Mouse (Mus musculus) midbrain, embryonic 16.5 days (tissue): Measurements from ENCODE around the gene Nr5a1. TPM values are rescaled to one million over a fixed set of nuclear protein-coding genes. Genes with fewer than 3 reads are reported as not detected.

Source experiments
- ATAC-seq: fragments of 200-750 bp; cut with Nextera tagmentation; 2 replicates; pipeline ENCODE4 v1.8.0; 2017; ENCODE audit warnings: moderate TSS enrichment
- H3K27ac ChIP-seq: fragments of 300-500 bp; sonication (generic); 2 replicates; pipeline ENCODE4 v1.5.1; 2014; ENCODE audit warnings: mild to moderate bottlenecking, low read length, mixed read lengths
- H3K27me3 ChIP-seq: fragments of 300-500 bp; sonication (generic); 2 replicates; pipeline ENCODE4 v1.6.1; 2014; ENCODE audit warnings: low read depth, low read length, mixed read lengths; ENCODE audit not compliant: control insufficient read depth, insufficient read depth
- H3K36me3 ChIP-seq: fragments of 300-500 bp; sonication (generic); 2 replicates; pipeline ENCODE4 v1.6.1; 2014; ENCODE audit warnings: mild to moderate bottlenecking, low read length, moderate library complexity, mixed read lengths; ENCODE audit not compliant: control insufficient read depth, insufficient read depth
- H3K4me1 ChIP-seq: fragments of 300-500 bp; sonication (generic); 2 replicates; pipeline ENCODE4 v1.6.1; 2014; ENCODE audit warnings: mild to moderate bottlenecking, low read length, mixed read lengths; ENCODE audit not compliant: control insufficient read depth, insufficient read depth
- H3K4me2 ChIP-seq: fragments of 300-500 bp; sonication (generic); 2 replicates; pipeline ENCODE4 v1.6.1; 2014; ENCODE audit warnings: mild to moderate bottlenecking, low read length, mixed read lengths
- H3K4me3 ChIP-seq: fragments of 300-500 bp; sonication (generic); 2 replicates; pipeline ENCODE4 v1.5.1; 2014; ENCODE audit warnings: low read depth, mild to moderate bottlenecking, low read length, moderate library complexity, mixed read lengths
- H3K9ac ChIP-seq: fragments of 300-500 bp; sonication (generic); 2 replicates; pipeline ENCODE4 v1.6.1; 2014; ENCODE audit warnings: low read depth, low read length, mixed read lengths
- H3K9me3 ChIP-seq: fragments of 300-500 bp; sonication (generic); replicated peaks from 2 replicates; pipeline ENCODE4 v1.6.1; 2014; ENCODE audit warnings: mild to moderate bottlenecking, low read length, mixed read lengths; ENCODE audit not compliant: control insufficient read depth, poor library complexity, severe bottlenecking
- WGBS: fragments of 180-500 bp; shearing (Covaris S2); extraction: QIAGEN DNeasy Blood & Tissue Kit; methylation state at CpG from one replicate; pipeline ENCODE4 v1.1.7; 2014; 5-methylcytosine and 5-hydroxymethylcytosine counted together
- polyA plus RNA-seq: library from polyadenylated mRNA; unstranded; fragments of >200 nt; fragmentation: Nextera tagmentation; extraction: Ambion mirVana; gene quantifications from 2 replicates; pipeline ENCODE4 v1.2.1, GENCODE M21; 2015

Nr5a1 gene
- polyA plus RNA-seq, 1 experiment from 2014 or later, result 0.25 TPM

DNA sequence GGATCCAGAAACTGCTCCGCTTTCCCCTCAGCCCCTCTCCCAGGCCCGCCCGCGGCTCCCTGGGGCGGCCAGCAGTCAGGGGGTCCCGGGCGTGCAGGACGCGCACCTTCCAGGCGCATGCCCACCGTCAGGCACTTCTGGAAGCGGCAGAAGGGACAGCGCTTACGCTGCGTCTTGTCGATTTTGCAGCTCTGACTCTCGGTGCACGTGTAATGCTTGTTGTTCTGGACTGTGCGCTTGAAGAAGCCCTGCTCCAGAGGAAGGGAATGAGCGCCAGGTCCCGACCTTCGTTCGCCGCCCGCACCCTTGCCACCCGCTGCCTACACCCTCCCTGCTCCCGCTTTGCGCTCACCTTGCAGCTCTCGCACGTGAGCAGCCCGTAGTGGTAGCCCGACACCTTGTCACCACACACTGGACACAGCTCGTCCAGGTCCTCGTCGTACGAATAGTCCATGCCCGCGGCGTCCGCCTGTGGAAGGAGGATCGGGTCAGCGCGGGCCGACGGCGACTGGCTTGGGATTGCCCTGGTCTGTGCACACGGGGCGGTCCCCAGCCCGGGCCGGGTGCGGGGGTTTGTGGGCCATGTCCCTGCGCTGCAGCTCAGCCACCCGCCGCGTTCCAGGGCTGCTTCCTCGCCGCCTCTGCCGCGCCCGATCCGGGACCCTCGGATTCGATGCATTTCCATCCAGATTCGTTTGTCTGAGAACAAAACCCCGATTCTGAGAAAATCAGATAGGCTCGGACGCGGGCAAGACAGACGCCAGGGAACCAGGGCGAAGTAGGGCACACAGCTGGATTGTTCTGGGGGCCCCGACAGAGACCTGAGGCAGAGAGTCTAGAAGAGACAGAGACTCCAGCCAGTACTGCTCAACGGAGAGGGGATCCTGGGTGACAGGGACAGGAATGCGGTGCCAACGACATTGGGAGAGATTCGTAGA lies 3.8 kb downstream of the Nr5a1 start:
- peak overlapping the region; percentile 43 for H3K4me2 ChIP-seq
- H3K9me3 ChIP-seq, result no peaks in the 10 kb centered on the region
- H3K27ac ChIP-seq, result no peak overlapping the region
- no peaks in the 10 kb centered on the region for H3K36me3 ChIP-seq
- WGBS, result 1% methylated on average over 75 of the region's 75 CpGs
- H3K27me3 ChIP-seq, result peaks cover 68% of the 10 kb centered on the region
- H3K9ac ChIP-seq, result no peak overlapping the region; the same call in 1 of the 2 replicates
- peak; percentile 43; the same call in 1 of the 2 replicates for ATAC-seq
- H3K4me1 ChIP-seq, result peaks cover 15% of the 10 kb centered on the region
- peak overlapping the region; percentile 20; the same call in 1 of the 2 replicates for H3K4me3 ChIP-seq

DNA sequence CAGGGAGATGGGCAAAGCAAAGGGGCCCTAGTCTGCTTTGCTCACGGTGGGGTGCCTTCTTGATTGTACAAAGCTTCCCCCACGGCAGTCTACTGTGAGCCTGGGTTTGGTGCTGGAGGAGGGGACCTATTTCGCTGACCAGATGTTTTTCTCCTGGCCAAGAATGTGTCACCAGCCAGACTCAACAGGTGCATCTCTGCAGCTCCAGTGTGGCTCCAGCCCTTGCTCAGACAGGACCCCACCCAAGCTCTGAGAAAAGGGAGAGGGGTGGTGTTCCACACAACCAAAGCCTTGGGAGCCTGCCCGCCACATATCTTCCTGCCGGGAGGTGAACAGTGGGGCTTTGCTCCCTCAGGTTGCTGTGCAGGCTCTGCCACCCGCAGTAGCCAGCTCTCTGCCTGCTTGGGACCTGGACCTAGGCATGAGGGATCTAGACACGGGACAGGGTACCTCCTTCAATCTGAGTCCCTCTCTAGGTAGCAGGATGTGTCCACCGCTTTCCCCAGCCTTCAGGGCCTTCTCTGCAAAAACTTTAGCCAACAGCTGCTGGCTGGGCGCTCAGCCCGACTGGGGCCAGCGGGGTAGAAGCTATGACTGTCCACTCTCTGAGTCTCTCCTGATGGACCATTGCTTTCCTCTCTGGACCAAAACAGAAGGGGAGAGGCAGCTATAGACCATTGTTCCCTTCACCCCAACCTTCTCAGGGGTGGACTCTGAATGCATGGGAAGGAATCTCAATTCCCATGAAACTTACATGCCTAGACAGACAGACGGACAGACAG lies 5.2 kb downstream of the Nr5a1 start:
- no peak overlapping the region for H3K9ac ChIP-seq
- ATAC-seq, result no peak
- peaks cover 15% of the 10 kb centered on the region for H3K4me1 ChIP-seq
- H3K4me3 ChIP-seq, result no peak overlapping the region
- H3K27me3 ChIP-seq, result peaks cover 75% of the 10 kb centered on the region
- H3K4me2 ChIP-seq, result no peak overlapping the region
- 26% methylated on average over 12 of the region's 12 CpGs for WGBS
- H3K9me3 ChIP-seq, result no peaks in the 10 kb centered on the region
- H3K36me3 ChIP-seq, result no peaks in the 10 kb centered on the region
- H3K27ac ChIP-seq, result no peak overlapping the region

DNA sequence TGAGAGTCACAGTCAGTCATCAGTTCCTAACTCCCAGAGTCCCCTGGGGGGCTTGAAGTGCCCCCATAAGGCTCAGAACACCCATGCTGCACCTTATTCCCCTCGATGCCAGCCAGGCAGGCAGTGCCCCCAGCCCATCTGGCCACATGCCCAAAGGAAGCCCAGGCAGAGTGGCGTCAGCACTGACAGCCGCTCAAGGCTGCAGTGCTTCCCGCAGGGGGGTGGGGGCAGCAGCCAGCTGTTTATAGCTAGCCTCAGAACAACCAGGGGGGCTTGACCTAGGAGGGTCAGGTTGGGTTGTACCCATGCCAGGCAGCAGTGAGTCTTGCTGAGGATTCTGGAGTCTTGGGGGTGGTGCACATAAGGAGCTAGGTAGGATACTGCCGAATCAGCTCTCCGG lies 7.7 kb downstream of the Nr5a1 start:
- Histone ChIP-seq H3K4me3 (no peak overlapping the region), H3K27me3 (peaks cover 58% of the 10 kb centered on the region), H3K4me2 (no peak overlapping the region), H3K9ac (no peak overlapping the region), H3K4me1 (peaks cover 9% of the 10 kb centered on the region), H3K27ac (no peak overlapping the region), H3K9me3 (no peaks in the 10 kb centered on the region), H3K36me3 (no peaks in the 10 kb centered on the region)
- ATAC-seq, result no peak
- 49% methylated on average over 6 of the region's 6 CpGs for WGBS

DNA sequence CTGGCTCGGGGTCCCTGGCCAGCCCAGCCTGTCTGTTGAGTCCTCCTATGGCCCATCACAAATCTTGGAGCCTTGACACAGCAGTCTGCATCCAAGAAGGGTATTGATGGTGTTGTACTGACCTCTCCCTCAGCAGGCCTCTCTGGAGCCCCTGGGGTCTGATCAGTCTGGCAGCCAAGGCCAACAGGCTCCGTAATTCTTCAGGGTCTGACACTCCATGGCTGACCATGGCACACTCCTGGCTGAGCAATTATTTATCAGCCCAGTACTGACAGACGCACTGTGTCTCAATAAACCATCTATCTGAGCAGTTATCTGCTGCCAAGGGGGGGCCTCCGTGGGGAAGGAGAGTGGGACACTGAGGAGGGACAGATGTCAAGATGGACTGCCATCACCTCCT lies 9.3 kb downstream of the Nr5a1 start:
- H3K27me3 ChIP-seq, result peaks cover 59% of the 10 kb centered on the region
- no peaks in the 10 kb centered on the region for H3K4me1 ChIP-seq
- H3K9ac ChIP-seq, result no peak overlapping the region
- 83% methylated on average over 4 of the region's 4 CpGs for WGBS
- no peaks in the 10 kb centered on the region for H3K9me3 ChIP-seq
- no peak overlapping the region for H3K27ac ChIP-seq
- no peak overlapping the region for H3K4me3 ChIP-seq
- no peaks in the 10 kb centered on the region for H3K36me3 ChIP-seq
- no peak for ATAC-seq
- no peak overlapping the region for H3K4me2 ChIP-seq

DNA sequence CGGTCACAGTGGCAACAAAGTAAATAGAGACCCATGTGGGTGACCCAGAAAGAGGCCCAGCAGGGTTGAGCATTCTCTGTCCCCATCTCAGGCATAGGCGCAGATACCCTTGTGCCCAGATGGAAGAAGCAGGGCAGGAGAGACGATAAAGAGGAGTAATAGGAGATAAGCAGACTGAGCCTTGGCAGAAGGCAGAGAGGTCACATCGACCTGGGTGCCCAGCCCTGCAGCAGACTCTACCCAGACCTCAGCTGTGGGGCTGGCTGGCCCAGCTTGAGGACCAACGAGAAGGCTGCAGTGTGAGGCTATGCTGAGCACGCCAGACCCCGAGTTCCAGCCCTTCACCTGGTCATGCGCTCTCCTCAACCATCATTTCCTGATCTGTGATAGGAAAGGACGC lies 10.0 kb downstream of the Nr5a1 start:
- H3K9me3 ChIP-seq, result no peaks in the 10 kb centered on the region
- no peaks in the 10 kb centered on the region for H3K4me1 ChIP-seq
- H3K4me2 ChIP-seq, result no peak overlapping the region
- no peak for ATAC-seq
- no peaks in the 10 kb centered on the region for H3K36me3 ChIP-seq
- H3K27me3 ChIP-seq, result peaks cover 56% of the 10 kb centered on the region
- WGBS, result 90% methylated on average over 9 of the region's 9 CpGs
- no peak overlapping the region for H3K27ac ChIP-seq
- no peak overlapping the region for H3K4me3 ChIP-seq
- no peak overlapping the region for H3K9ac ChIP-seq

DNA sequence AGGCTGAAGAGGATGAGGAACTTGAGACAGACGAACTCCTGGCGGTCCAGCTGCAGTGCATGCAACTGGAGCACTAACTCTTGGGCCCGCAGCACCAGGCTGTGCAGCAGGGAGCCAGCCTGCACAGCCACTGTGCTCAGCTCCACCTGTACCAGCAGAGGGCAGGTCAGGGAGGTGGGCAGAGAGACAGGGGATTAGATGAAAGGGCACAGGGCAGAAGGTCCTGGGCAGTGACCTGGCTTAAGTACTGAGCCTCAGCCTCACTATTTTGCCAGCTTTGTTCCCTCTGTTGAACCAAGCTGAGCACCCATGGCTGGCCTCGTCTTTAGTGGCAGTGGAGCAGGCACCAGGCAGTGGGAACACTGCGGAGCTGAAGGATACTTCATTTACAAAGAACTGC lies 14.2 kb downstream of the Nr5a1 start:
- H3K27me3 ChIP-seq, result peaks cover 23% of the 10 kb centered on the region
- H3K27ac ChIP-seq, result no peak overlapping the region
- no peaks in the 10 kb centered on the region for H3K36me3 ChIP-seq
- H3K4me1 ChIP-seq, result peaks cover 8% of the 10 kb centered on the region
- no peak for ATAC-seq
- WGBS, result 53% methylated on average over 5 of the region's 5 CpGs
- H3K4me3 ChIP-seq, result no peak overlapping the region
- H3K9ac ChIP-seq, result no peak overlapping the region
- no peak overlapping the region for H3K4me2 ChIP-seq
- H3K9me3 ChIP-seq, result no peaks in the 10 kb centered on the region

DNA sequence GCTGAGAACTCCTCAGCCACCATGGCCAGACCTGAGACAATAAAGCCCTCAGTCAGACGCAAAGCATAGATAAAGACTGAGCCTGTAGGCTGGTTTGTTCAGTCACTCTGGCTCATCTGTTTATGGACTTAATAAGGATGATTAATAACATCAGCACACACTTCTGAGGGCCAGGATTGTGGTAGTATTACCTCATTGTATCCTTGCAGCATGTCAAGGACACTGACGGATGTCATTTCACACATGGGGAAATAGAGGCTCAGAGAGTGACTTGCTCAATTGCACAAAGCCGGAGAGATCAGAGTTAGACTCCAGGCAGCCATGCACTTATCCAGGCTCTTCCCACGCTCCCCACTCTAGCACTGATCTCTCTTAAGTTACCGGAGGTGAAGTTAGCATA lies 15.7 kb downstream of the Nr5a1 start:
- 81% methylated on average over 5 of the region's 5 CpGs for WGBS
- Histone ChIP-seq H3K36me3 (no peaks in the 10 kb centered on the region), H3K9ac (no peak overlapping the region), H3K4me3 (no peak overlapping the region), H3K4me2 (no peak overlapping the region), H3K9me3 (no peaks in the 10 kb centered on the region), H3K4me1 (peaks cover 8% of the 10 kb centered on the region), H3K27me3 (peaks cover 15% of the 10 kb centered on the region), H3K27ac (no peak overlapping the region)
- ATAC-seq, result no peak

DNA sequence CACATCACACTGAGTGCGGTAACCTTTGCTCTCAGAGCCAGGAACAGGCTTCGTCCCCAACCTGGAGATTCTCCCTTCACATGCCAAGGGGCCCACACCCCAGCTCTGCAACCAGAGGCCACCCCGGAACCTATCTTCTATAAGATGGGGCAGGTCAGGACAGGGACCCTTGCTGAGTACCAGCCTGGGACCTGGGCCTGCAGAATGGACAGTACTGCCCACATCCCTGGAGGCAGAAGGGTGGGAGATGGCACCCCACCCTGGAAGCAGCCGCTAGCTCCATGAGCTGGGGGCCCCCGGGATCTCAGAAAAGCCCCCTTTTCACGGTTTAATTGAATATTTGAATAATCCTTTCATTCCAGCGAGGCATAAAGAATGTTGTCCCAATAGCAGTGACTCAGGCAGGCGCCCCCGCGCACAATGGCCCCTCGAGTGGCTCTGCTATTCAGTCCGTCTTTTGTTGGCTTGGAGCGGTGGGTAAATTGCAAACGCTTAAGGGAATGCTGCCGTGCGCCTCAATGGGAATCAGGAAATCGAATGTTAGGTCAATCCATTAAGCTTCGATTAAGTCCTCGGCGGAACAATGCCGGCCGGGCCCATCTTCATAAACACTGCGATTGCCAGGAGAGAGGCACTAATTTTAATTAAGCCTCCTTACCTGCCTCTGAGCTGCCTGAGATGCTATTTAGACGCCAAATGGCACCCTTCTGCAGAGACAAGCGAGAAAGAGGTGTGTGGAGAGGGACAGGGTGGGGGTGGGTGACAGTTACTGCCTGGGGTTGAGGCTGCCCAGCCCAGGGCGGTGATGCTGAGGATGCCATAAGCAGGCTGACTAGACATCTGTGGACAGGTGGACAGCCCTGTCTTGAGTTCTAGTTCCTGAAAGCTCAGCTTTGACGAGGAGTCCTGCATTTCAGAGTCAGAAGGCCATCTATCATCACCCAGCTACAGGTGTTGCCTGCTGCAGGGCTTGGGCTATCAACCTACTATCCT lies 16.9 kb downstream of the Nr5a1 start:
- no peak overlapping the region for H3K4me3 ChIP-seq
- no peak overlapping the region for H3K27ac ChIP-seq
- peaks cover 17% of the 10 kb centered on the region for H3K27me3 ChIP-seq
- no peaks in the 10 kb centered on the region for H3K36me3 ChIP-seq
- peak overlapping the region; percentile 34; the same call in 1 of the 2 replicates for H3K9ac ChIP-seq
- H3K4me1 ChIP-seq, result peaks cover 8% of the 10 kb centered on the region
- H3K9me3 ChIP-seq, result no peaks in the 10 kb centered on the region
- ATAC-seq, result peak; percentile 28; the same call in 1 of the 2 replicates
- peak overlapping the region; percentile 28 for H3K4me2 ChIP-seq
- WGBS, result 13% methylated on average over 27 of the region's 27 CpGs
